Mouse (Mus musculus) liver, adult 2 months (tissue): ENCODE measurements at regions not wholly inside any gene's neighbourhood (a gene's known extent, or its start where the extent isn't known, plus 50 kb on each side); places are given as distances from the start of the nearest gene placed in this dataset.

Experiments used
- DNase-seq: peaks from one replicate; pipeline ENCODE4 v3.0.0-alpha.2; 2011; ENCODE audit warnings: low read depth, low spot score; ENCODE audit errors: extremely low read depth
- H3K27ac ChIP-seq: fragments of 200-500 bp; replicated peaks from 2 replicates; pipeline ENCODE4 v1.5.1; 2012; ENCODE audit warnings: low read depth, mild to moderate bottlenecking, control low read depth, inconsistent platforms, low read length; ENCODE audit not compliant: insufficient read depth
- H3K27me3 ChIP-seq: fragments of 200-500 bp; 2 replicates; pipeline ENCODE4 v1.6.1; 2012; ENCODE audit warnings: mild to moderate bottlenecking, moderate library complexity, low read length, inconsistent platforms; ENCODE audit not compliant: control insufficient read depth, insufficient read depth
- H3K36me3 ChIP-seq: fragments of 200-500 bp; 2 replicates; pipeline ENCODE4 v1.6.1; 2012; ENCODE audit warnings: low read length, inconsistent platforms; ENCODE audit not compliant: control insufficient read depth, insufficient read depth
- H3K4me1 ChIP-seq: fragments of 200-500 bp; 2 replicates; pipeline ENCODE4 v1.6.1; 2011; ENCODE audit warnings: low read length; ENCODE audit not compliant: control insufficient read depth, insufficient read depth
- H3K4me3 ChIP-seq: fragments of 200-500 bp; 2 replicates; pipeline ENCODE4 v1.5.1; 2011; ENCODE audit warnings: low read depth, mild to moderate bottlenecking, control low read depth, low read length, moderate library complexity; ENCODE audit not compliant: insufficient read depth
- H3K79me2 ChIP-seq: fragments of 200-500 bp; 2 replicates; pipeline ENCODE4 v1.6.1; 2012; ENCODE audit warnings: inconsistent platforms, mild to moderate bottlenecking, low read length, moderate library complexity; ENCODE audit not compliant: control insufficient read depth, insufficient read depth
- H3K9ac ChIP-seq: fragments of 200-500 bp; 2 replicates; pipeline ENCODE4 v1.6.1; 2012; ENCODE audit warnings: low read depth, mild to moderate bottlenecking, control low read depth, inconsistent platforms, low read length
- CTCF ChIP-seq: fragments of 200-500 bp; IDR thresholded peaks from 2 replicates; pipeline ENCODE4 v1.5.1; 2011; ENCODE audit warnings: low read depth, low read length, control low read depth
- POLR2A ChIP-seq: fragments of 200-500 bp; IDR thresholded peaks from 2 replicates; pipeline ENCODE4 v1.6.1; 2011; ENCODE audit warnings: low read length, control low read depth; ENCODE audit not compliant: insufficient read depth; ENCODE audit errors: extremely low read depth
- WGBS: fragments of 180-500 bp; shearing (Covaris S2); methylation state at CpG from one replicate; pipeline ENCODE4 v1.1.7; 2018; 5-methylcytosine and 5-hydroxymethylcytosine counted together

GRCm38 (mm10) chr4:94216265-94216664 is 340.1 kb upstream of the Gm10306 start:
- Histone ChIP-seq H3K79me2 (no peaks in the 10 kb centered on the region), H3K4me3 (no peak overlapping the region), H3K27me3 (no peaks in the 10 kb centered on the region), H3K27ac (no peak overlapping the region), H3K9ac (no peak overlapping the region), H3K4me1 (no peaks in the 10 kb centered on the region), H3K36me3 (no peaks in the 10 kb centered on the region)
- WGBS, result 75% methylated on average over 1 of the region's 1 CpGs
- DNase-seq, result no peak
- TF ChIP-seq POLR2A, result no peak
- TF ChIP-seq CTCF, result no peak

GRCm38 (mm10) chr4:94235650-94236206 is 320.6 kb upstream of the Gm10306 start:
- no peak overlapping the region for H3K4me3 ChIP-seq
- no peaks in the 10 kb centered on the region for H3K79me2 ChIP-seq
- H3K27ac ChIP-seq, result no peak overlapping the region
- DNase-seq, result no peak
- TF ChIP-seq CTCF (no peak), POLR2A (no peak)
- no peaks in the 10 kb centered on the region for H3K4me1 ChIP-seq
- WGBS, result 94% methylated on average over 2 of the region's 2 CpGs
- H3K9ac ChIP-seq, result no peak overlapping the region
- no peaks in the 10 kb centered on the region for H3K36me3 ChIP-seq
- H3K27me3 ChIP-seq, result no peaks in the 10 kb centered on the region

GRCm38 (mm10) chr4:94256026-94256425 is 300.3 kb upstream of the Gm10306 start:
- no peaks in the 10 kb centered on the region for H3K27me3 ChIP-seq
- TF ChIP-seq CTCF, result no peak
- no peak for TF ChIP-seq POLR2A
- H3K79me2 ChIP-seq, result no peaks in the 10 kb centered on the region
- DNase-seq, result no peak
- WGBS, result 71% methylated on average over 1 of the region's 1 CpGs
- H3K9ac ChIP-seq, result no peak overlapping the region
- H3K4me3 ChIP-seq, result no peak overlapping the region
- no peak overlapping the region for H3K27ac ChIP-seq
- no peaks in the 10 kb centered on the region for H3K4me1 ChIP-seq
- no peaks in the 10 kb centered on the region for H3K36me3 ChIP-seq

GRCm38 (mm10) chr4:94261136-94261535 is 295.2 kb upstream of the Gm10306 start:
- no peak for DNase-seq
- H3K27ac ChIP-seq, result no peak overlapping the region

GRCm38 (mm10) chr4:94281732-94282131 is 274.6 kb upstream of the Gm10306 start:
- no peaks in the 10 kb centered on the region for H3K79me2 ChIP-seq
- DNase-seq, result no peak
- H3K27ac ChIP-seq, result no peak overlapping the region
- no peaks in the 10 kb centered on the region for H3K4me1 ChIP-seq
- H3K9ac ChIP-seq, result no peak overlapping the region
- H3K4me3 ChIP-seq, result no peak overlapping the region
- no peaks in the 10 kb centered on the region for H3K36me3 ChIP-seq
- TF ChIP-seq POLR2A, result no peak
- TF ChIP-seq CTCF, result no peak
- H3K27me3 ChIP-seq, result no peaks in the 10 kb centered on the region

More at GRCm38 (mm10) chr4:94261136-94261535, 295.2 kb upstream of the Gm10306 start:
- TF ChIP-seq CTCF, result no peak
- no peak overlapping the region for H3K9ac ChIP-seq
- H3K4me1 ChIP-seq, result no peaks in the 10 kb centered on the region
- H3K36me3 ChIP-seq, result no peaks in the 10 kb centered on the region
- H3K79me2 ChIP-seq, result no peaks in the 10 kb centered on the region
- no peak overlapping the region for H3K4me3 ChIP-seq
- no peaks in the 10 kb centered on the region for H3K27me3 ChIP-seq

- no peaks in the 10 kb centered on the region for H3K79me2 ChIP-seq
- no peaks in the 10 kb centered on the region for H3K27me3 ChIP-seq
- no peak for TF ChIP-seq POLR2A
- TF ChIP-seq CTCF, result no peak
- DNase-seq, result no peak
- no peak overlapping the region for H3K27ac ChIP-seq
- no peak overlapping the region for H3K9ac ChIP-seq
- no peaks in the 10 kb centered on the region for H3K4me1 ChIP-seq
- no peak overlapping the region for H3K4me3 ChIP-seq
- H3K36me3 ChIP-seq, result no peaks in the 10 kb centered on the region
Observed at GRCm38 (mm10) chr4:94292150-94292549, 264.2 kb upstream of the Gm10306 start.
